Mouse (Mus musculus): Measurements from ENCODE around the gene BC030867.

BC030867 gene

DNA sequence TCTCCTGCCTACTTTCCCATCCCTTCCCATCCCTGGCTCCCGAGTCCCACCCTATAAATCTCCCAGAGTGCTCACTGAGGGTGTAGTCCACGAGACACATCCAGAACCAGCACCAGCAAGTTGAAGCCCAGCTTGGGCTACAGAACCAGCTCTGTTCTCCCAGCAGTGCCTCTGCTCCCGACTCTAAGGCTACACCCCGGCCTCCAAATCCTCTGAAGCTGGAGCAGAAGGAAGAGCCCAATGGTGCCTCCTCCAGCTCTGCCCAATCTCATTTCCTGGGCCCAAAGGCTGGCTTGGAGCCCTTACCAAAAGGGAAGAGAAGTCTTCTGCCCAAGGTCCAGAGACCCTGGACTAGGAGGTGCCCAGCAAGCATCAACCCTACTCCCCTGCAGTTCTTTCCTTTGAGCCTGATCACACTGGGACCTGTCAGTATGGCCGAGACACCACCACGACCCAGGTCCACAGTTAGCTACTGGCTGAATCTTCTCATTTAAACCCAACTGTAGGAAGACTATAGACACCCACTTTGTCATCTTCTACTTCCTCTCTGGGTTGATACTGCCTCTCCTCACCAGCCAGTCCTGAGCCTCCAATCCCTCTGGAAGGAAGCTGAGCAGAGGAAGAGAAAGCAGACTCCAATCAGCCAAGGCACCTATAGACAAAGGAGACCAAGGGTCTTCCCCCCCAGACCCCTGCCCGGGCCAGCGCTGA lies 27.3 kb upstream of the BC030867 start:
- DNase-seq (ENCODE audit: low spot score in 2 of 2): no peak

DNA sequence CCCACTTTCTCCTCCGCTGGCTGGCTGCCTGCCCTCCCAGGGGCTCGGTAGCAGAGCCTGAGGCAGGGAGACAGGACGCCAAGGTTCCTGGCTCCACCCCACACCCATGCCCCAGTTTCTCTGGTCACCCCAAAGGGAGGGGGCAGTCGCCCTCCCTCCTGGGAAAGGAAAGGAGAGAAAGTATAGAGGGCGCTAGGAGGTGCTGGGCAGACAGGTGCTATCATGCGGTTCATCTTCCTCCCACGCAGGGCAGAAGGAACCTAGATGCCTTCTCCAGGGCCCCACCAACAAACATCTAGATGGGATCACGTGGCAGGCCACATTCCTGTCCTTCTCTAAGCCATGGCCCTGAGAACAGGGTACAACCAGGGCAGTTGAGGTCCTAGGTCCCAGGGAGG lies 26.7 kb upstream of the BC030867 start:
- no peak for DNase-seq (ENCODE audit: low spot score in 2 of 2)

DNA sequence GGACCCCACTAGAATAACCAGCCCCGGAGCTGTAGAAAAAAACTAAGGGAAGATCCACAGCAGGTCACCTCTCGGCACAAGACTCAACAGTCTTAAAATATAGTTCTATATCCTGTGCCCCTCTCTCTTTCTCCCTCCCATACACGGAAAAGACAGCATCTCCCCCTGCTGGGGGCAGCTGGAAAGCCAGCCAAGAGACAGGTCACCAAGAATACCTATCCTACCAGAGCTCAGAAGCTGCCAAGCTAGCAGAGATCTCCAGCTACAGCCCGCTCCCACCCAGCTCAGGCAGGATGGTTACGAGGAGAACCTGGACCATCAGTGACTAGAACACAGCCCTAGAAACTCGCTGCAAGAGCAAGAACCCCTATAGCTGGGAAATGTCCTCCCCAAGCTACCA lies 25.5 kb upstream of the BC030867 start:
- no peak for DNase-seq (ENCODE audit: low spot score in 2 of 2)

DNA sequence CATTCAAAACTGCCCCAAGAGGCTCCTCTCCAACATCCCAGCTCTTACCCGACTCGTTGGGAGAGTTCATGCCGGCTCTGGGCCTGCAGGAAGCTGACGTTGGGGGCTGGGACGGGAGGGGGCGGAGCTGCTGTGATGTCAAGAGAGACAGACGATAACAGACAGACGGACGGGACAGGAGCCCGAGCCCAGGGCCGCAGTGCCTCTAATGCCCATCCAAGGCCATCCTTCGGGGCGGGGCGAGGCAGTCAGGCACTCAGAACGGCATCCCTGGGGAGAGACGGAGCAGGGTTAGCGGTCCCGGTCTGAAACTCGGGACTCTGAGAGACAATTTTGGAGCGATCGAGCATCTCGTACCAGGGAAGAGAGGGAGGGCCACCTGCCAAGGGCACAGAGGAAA lies 24.0 kb upstream of the BC030867 start:
- no peak for DNase-seq (ENCODE audit: low spot score in 2 of 2)

DNA sequence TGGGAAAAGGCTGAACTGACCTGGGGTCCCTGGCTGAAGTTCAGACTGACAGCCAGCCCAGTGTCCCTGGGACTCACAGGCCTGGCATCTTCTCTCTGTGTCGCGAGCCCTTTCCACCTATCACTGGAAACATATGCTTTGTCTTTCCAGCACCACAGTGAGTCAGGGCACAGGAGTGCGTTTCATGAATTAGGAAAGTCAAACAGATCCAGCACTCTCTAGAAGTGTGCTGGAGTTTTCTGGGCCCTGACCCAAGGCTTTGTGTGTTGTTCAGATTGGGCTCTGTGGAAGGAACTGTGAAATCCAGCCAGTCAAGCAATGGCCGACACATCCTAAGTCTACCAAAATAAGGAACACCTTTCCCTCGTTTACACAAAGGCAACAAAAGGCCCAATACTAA lies 23.5 kb upstream of the BC030867 start:
- DNase-seq (ENCODE audit: low spot score in 2 of 2): no peak

DNA sequence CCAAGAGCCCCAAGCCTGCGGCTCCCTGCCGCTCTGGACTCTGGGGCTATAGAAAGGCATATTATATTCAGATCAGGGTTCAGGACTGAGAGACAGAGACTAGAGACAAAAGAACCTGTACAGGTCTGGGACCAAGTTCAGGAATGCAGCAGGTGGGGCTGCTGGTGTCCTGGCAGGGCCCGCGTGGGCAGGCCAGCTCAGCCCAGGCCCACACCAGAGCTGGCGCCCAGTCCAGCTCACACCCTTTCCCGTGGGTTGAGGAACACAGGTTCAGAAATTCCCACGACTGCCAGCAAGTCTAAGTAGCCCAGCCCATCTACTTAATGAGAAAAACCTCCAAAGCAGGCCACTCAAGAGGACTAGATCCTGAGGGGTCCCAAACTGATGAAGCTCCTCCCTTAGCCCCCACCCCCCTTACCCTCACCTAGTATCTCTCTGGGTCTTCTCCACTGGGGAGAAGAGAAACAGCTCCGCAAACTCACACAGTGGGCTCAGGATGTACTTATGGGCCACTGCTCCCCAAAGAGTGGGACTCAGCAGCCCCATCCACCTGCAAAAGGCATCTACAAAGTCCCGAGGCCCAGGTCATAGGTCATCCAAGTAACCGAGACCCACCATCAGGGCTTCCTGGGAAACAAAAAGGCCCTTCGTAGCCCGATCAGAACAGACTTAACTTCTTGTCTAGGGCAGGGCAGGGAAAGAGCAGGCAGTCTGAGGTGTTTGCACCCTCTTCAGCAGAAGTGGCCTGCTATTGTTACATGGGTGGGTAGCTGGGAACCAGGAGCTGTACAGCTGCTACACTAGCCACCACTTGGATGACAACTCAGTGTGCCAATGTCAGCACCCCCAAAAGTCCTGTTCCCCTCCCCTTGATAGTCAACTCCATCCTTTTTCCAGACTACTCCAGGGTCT lies 22.4 kb upstream of the BC030867 start:
- DNase-seq (ENCODE audit: low spot score in 2 of 2): no peak

DNA sequence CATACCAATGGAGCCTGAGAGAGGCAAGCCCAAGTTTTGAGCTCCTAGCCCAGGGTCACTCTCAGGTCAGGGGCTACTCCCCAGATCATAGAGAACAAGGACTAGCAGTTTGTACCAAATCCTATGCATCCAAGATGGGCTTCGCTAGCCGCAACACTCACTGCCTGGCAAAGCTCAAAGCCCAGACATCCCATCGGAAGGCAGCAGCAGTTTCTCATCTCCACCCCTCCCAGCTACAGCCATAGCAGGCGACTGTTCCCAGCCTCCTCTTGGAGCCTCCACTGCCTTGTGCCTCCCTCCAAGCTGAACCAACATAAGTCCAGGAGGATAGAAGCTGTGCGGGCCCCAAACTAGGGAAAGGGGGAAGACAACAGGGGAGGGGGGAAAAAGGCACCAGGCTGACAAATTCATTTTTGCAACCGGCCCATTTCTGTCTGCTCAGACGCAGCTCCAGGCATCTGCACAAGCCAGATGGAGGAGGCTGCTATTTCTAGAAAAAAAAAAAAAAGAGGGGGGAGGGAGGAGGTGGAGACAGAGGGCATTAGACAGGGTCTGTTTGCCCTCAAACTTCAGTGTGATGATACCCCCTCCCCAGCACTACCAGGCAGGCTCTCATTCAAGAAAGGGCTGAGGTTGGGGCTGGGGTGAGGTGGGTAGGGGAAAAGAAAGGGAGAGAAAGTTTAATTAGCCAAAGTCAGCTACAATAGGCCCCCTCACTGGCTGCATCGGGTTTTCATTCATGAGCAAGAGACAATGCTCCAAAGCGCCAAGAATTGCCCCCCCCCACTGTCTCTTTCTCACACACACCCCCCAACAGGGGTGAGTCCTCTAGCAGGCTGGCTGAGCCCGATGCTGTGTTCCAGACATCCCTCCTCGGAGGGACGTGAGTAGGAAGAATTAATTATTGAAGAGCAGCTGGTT lies 21.2 kb upstream of the BC030867 start:
- DNase-seq (ENCODE audit: low spot score in 2 of 2): no peak

DNA sequence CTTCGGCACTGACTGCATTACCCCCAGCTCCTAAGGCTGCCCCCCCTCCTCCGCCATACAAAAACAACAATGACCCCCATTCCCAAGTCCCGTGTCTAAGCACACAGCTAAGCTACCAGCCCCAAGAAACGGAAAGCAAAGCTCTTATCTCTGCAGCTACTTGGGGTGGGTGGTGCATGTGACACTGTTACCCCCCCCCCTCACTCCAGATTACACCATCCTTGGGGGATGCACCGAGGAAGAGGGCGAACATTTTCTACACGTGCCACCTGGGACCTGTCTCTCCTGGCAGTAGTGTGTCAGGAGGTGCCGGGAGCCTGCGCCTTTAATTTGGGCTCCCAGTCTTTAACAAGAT lies 20.5 kb upstream of the BC030867 start:
- DNase-seq (ENCODE audit: low spot score in 2 of 2): no peak

DNA sequence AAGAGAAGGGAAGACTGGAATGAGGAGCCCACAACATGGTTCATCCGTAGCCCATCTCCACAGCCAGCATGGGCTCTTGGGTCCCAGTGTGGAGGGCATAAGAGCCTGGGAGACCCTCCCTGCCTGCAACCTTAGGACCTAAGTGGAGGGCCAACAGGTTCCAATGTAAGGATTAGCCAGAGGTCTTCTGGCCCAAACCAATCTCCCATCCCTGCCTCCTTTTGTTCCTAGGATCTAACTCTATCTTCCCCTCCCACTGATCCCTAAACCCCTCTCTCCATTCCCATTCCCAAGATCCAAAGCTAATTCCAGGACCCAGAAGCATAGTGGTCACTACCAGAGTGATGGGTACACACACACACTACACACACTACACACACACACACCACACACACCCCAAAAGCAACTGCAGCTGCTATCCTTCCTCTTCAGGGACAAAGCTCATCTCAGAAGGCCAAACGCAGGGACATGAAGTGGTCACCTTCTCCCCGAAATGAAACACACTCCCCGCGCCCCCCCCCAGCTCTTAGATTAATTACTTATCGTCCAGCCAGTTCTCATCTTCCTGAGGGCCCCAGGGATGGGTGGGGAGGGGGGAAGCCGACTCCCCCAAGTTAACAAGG lies 19.9 kb upstream of the BC030867 start:
- no peak for DNase-seq (ENCODE audit: low spot score in 2 of 2)

DNA sequence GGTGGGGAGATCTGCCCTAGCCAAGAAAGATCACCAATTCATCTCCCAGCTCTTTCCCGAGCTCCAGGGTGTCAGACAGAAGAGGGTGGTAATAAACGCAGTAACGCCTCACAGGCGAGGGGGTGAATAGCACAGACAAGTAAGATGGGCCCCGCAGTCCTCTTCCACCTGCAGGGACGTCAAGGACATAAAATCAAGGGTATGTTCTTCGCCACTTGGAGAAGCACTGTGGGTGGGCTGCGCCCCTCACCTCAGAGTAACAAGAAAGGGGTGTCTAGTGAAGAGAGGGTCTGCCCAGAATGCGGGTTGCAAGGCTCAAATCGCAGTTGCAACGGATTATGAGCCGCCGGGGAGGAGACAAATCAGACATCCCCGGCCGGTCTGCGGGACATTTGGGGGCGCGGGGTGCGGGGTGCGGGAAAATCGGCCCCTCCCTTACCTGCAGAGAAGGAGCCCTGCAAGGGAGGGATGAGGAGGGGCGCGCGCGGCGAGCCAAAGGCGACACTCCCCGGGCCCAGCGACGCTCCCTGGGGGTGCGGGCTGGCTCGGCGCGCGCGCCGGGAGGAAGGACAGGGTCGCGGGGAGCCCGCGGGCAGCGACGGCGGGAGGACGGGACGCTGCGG lies 19.2 kb upstream of the BC030867 start:
- DNase-seq (ENCODE audit: low spot score in 2 of 2): no peak

DNA sequence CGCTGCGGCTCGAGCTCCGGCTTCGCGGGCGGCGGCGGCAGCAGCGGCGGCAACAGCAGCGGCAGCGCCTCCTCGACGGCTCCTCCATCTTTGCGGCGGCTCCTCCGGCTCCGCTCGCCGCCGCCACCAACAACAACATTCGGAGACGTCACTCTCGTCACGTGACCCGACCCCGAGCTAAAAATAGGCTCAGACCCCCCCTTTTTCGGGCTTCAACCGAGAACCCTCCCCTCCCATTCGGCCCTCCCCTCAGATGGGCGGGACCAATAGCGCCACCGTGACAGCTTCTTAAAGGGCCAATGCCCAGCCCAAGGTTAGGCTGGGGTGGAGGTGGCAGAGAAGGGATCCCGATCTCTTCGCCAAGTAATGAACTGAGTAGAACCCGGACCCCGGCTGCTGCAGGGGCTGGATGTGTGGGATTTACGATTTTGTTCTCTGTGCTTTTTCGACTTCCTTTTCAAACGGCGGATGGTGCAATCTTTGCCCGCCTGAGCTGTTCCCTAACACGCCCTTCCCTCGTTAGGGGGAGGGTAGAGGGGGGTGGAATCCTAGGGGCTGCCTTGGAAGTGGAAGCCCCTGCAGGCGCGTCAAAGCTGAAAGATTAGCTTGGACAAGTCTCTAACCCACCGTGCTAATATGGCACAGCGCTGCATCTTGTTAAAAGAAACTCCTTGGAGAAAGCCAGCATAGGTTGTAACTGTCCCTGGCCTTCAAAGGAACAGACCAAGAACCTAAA lies 18.5 kb upstream of the BC030867 start, which contains the start of gene Hdac5:
Hdac5 (minus strand) TSS at position 161 of the 736 bp plus-strand sequence.
- peak; percentile 96 to 98 for DNase-seq (ENCODE audit: low spot score in 2 of 2)

DNA sequence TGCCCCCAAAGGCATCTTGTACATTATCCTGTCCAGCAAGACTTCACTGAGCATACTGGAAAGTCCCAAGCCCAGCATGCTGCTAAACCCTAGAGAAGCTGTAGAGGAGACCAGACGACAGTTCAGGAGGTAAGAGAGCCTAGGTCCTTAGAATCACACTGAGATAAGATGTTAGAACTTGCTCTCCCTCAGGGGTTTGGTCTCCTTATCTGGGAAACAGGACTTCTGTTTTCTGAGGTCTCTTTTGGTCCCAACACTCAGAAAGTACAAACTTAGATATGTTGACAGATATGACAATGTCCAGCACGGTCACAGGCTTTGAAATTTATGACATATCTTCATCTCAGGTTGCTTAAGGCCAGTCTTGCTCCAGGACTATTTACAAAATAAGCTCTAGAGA lies 12.7 kb upstream of the BC030867 start:
- DNase-seq (ENCODE audit: low spot score in 2 of 2): no peak

DNA sequence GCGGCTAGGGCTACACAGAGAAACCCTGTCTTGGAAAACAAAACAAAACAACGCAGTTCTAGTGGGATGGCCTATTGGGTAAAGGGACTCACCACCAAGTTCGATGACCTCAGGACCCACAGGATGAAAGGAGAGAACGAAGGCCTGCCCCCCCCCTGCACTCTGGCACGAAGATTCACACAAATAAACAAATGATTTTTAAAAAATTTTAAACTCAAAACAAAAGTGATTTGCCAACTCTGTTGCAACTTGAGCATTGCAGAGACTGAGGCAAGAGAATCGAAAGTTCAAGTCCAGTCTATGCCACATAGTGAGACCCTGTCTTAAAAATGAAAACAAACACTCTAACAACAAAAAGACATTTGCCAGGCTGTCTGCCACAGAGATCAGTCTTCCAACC lies 8.0 kb upstream of the BC030867 start:
- no peak for DNase-seq (ENCODE audit: low spot score in 2 of 2)

DNA sequence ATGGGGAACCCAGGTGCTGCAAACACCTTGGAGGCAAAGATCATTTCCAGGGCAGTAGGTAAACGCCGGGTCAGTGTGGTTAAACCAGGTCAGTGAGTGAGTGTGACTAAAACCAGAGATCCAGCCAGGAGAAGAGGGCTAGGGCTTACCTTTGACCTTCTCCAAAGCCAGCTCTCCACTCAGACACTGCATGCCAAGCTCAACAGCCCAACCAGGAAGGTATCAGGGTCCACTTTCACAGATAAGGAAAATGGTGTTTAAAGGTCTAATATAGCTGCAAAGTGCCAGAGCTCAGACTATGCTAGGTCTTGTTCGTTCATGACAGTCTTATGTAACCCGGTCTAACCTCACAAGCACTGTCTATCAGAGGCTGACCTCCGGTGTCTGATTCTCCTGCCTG lies 7.4 kb upstream of the BC030867 start:
- no peak for DNase-seq (ENCODE audit: low spot score in 2 of 2)

DNA sequence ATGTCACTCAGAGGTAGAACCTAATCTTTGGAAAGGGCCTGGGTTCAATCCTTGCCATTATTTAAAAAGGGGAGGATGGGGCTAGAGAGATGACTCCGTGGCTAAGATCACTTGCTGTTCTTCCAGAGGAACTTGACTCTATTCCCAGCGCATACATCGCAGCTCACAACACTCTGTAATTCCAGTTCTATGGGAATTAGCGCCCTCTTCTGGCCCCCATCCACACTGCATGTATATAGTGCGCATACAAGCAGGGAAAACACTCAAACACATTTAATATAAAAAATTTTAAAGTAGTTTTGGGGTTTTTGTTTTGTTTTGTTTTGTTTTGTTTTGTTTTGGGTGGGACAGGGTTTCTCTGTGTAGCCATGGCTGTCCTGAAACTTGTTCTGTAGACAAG lies 6.8 kb upstream of the BC030867 start:
- DNase-seq (ENCODE audit: low spot score in 2 of 2): no peak

DNA sequence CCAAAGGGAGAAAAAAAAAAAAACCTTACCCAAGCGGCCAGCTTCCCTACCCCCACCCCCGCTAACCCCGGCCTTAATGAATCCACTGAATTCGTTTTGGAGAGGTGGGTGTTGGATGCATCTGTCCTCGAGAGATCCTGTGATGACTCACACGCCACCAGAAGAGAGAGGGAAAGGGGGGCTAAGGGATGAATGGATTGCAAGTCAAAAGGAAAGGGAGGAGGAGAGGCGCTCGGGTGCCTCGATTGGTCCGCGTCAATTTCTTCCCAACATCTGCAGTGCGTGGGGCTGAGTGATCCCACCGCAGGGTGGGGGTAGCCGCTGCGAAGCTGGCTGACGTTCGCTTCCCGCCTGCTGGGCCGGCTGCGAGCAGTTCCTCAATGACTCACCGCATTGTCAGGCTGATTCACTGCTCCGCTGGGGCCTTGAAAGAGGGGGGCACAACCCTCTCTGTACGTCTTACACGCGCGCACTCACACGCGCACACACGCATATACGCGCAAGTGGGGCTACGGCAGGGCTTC lies 3.7 kb upstream of the BC030867 start:
- DNase-seq (ENCODE audit: low spot score in 2 of 2): peak; percentile 75 to 82

DNA sequence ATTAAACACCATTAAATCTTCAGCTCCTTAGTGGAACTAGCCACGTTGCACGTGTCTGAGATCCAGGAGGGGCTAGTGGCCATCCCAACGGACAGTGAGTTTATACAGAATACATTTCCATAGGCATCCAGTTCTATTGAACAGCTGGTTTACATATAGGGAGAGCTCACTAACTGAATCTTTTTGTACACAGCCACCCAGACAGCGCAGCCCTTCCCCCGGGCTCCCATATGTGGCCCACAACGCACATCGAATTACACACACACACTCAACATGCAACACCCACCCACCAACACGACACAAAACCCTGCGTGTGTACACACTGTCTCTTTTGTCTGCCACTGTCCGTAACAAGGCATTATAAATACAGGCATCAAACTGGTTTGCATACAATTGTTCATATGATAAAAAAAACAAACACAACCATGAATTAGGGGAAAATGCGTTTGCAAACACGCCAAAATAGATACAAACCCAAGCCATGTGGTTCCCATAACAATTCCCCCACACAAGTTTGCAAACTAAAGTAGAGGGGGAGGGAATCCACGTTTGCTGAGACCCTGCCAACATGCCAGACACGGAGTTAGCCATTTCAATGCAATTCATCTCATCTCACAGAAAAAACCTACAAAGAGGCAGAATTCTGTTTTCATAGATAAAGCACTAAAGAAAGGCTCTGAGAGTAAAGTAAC lies 3.0 kb upstream of the BC030867 start:
- no peak for DNase-seq (ENCODE audit: low spot score in 2 of 2)

DNA sequence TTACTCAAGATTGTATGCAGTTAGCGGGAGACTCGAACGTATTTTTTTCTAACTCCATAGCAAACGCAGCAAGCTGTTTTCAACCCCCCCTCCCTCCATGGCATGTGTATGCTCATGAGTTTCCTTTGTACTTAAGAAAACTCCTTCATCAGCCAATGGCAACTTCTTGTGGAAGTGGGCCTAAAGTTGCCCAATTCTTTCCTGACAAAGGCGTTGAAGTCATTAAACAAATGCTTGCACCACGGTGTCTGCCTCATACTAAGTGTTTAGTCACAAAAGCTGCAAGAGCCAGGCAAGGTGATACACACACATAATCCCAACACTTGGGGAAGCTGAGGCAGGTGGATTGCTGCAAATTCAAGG lies 2.4 kb upstream of the BC030867 start:
- DNase-seq (ENCODE audit: low spot score in 2 of 2): no peak

DNA sequence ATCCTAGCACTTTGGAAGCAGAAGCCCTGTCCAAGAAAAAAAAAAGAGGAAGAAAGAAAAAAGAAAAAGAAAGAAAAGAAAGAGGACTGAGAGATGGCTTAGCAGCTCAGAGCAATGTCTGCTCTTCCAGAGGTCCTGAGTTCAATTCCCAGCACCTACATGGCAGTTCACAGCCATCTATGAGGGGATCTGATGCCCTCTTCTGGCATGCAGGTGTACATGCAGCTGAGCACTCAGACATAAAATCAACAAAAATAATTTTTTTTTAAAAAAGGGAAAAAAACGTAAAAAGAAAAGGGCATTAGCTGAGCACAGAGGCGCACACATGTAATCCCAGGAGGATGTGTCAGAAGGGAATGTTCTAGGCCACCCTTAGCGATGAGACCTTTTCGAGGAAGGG lies 1.8 kb upstream of the BC030867 start:
- no peak for DNase-seq (ENCODE audit: low spot score in 2 of 2)

Data from frontal cortex, postnatal 14 days (tissue).